8 mouse cellular contexts compared by ENCODE assay signal in the genomic region with DNA sequence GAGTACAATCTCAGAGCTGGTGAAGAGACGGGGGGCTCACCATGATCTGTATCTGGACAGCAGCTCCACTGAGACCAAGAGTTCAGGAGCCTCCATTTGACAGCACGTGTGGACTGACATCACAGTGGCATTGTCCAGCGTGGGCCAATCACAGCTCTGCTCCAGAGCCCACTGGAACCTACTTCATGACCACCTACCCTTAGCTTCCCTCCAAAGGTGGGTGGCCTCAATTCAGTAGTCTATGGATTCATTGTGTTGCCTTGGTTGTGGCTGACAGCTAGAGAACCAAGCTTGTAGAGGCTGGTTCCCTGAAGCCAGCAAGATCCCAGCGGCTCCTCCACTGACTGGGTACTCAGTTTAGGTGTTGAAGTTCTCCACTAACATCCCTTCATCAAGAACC. TPM values are rescaled to one million over a fixed set of nuclear protein-coding genes. Genes with fewer than 3 reads are reported as not detected.
DNase-seq lines count a peak whose midpoint lies in the region; ATAC-seq lines count a peak whose summit lies in the region.
"Had no signal": no experiment of that assay in that cellular context is flagged by ENCODE, and none has a peak within 500 bp of the region (broad histone marks: within the 10 kb centered on the region; RNA-seq: fewer than 3 reads in every experiment).

Gene Rnf151, minus strand, starts transcription at position 121 of the 400 bp plus-strand sequence.
Gene Rps2, plus strand, starts transcription at position 174 of the 400 bp plus-strand sequence.

- H3K4me2 ChIP-seq in lung, embryonic 15.5 days: peak within 1 kb of the TSS; percentile 62
- H3K4me2 ChIP-seq in forebrain, embryonic 12.5 days: peak within 1 kb of the TSS; percentile 70
- H3K4me2 ChIP-seq in limb, embryonic 13.5 days (replicated peaks): peak within 1 kb of the TSS; percentile 91
- peak within 1 kb of the TSS; percentile 57 for H3K4me2 ChIP-seq in stomach, embryonic 15.5 days

- H3K36me3 ChIP-seq in lung, embryonic 15.5 days: peaks cover 29% of the 10 kb centered on the region
- peaks cover 38% of the 10 kb centered on the region for H3K36me3 ChIP-seq in forebrain, embryonic 12.5 days (replicated peaks)
- peaks cover 47% of the 10 kb centered on the region for H3K36me3 ChIP-seq in limb, embryonic 13.5 days
- peaks cover 25% of the 10 kb centered on the region for H3K36me3 ChIP-seq in stomach, embryonic 15.5 days

- 85% methylated on average over 4 of the region's 4 CpGs for WGBS in lung, embryonic 15.5 days
- WGBS in forebrain, embryonic 12.5 days: 81% methylated on average over 4 of the region's 4 CpGs
- 81% methylated on average over 4 of the region's 4 CpGs for WGBS in limb, embryonic 13.5 days
- WGBS in stomach, embryonic 15.5 days: 87% methylated on average over 4 of the region's 4 CpGs

- peaks cover 26% of the 10 kb centered on the region for H3K4me1 ChIP-seq in lung, embryonic 15.5 days
- peaks cover 34% of the 10 kb centered on the region for H3K4me1 ChIP-seq in forebrain, embryonic 12.5 days
- H3K4me1 ChIP-seq in limb, embryonic 13.5 days: peaks cover 25% of the 10 kb centered on the region
- H3K4me1 ChIP-seq in stomach, embryonic 15.5 days: peaks cover 16% of the 10 kb centered on the region

- no peaks in the 10 kb centered on the region for H3K9me3 ChIP-seq in lung, embryonic 15.5 days
- H3K9me3 ChIP-seq in forebrain, embryonic 12.5 days: no peaks in the 10 kb centered on the region
- no peaks in the 10 kb centered on the region for H3K9me3 ChIP-seq in limb, embryonic 13.5 days
- no peaks in the 10 kb centered on the region for H3K9me3 ChIP-seq in stomach, embryonic 15.5 days

- no peak for DNase-seq in lung, postnatal 10 days
- no peak for DNase-seq in ovary, postnatal 14 days (ENCODE audit: low spot score)
- no peak for DNase-seq in embryo, embryonic 11 days
- DNase-seq: thymus, adult 2 months had no signal

- ATAC-seq in lung, embryonic 15.5 days (ENCODE audit: borderline replicate concordance, extremely low read depth, low FRiP score, low TSS enrichment): no peak
- no peak for ATAC-seq in forebrain, embryonic 12.5 days (ENCODE audit: low FRiP score)
- no peak for ATAC-seq in limb, embryonic 13.5 days (ENCODE audit: low FRiP score, low read depth)
- no peak for ATAC-seq in stomach, embryonic 15.5 days (ENCODE audit: insufficient read depth, low FRiP score, low read depth)

- H3K27me3 ChIP-seq in lung, embryonic 15.5 days: no peaks in the 10 kb centered on the region
- H3K27me3 ChIP-seq in forebrain, embryonic 12.5 days: no peaks in the 10 kb centered on the region
- no peaks in the 10 kb centered on the region for H3K27me3 ChIP-seq in limb, embryonic 13.5 days
- H3K27me3 ChIP-seq in stomach, embryonic 15.5 days (replicated peaks): no peaks in the 10 kb centered on the region

- H3K4me3 ChIP-seq in lung, embryonic 15.5 days: peak within 1 kb of the TSS; percentile 91
- H3K4me3 ChIP-seq in forebrain, embryonic 12.5 days (replicated peaks): peak within 1 kb of the TSS; percentile 87
- H3K4me3 ChIP-seq in limb, embryonic 13.5 days: peak within 1 kb of the TSS; percentile 84
- peak within 1 kb of the TSS; percentile 90 for H3K4me3 ChIP-seq in stomach, embryonic 15.5 days (replicated peaks)

- H3K27ac ChIP-seq in lung, embryonic 15.5 days: no peak within 1 kb of the TSS
- no peak within 1 kb of the TSS for H3K27ac ChIP-seq in forebrain, embryonic 12.5 days
- H3K27ac ChIP-seq in limb, embryonic 13.5 days: no peak within 1 kb of the TSS
- no peak within 1 kb of the TSS for H3K27ac ChIP-seq in stomach, embryonic 15.5 days

- H3K9ac ChIP-seq in lung, embryonic 15.5 days: peak within 1 kb of the TSS; percentile 97
- peak within 1 kb of the TSS; percentile 89; the same call in 1 of the 2 replicates for H3K9ac ChIP-seq in forebrain, embryonic 12.5 days
- peak within 1 kb of the TSS; percentile 92 for H3K9ac ChIP-seq in limb, embryonic 13.5 days
- peak within 1 kb of the TSS; percentile 96; the same call in 1 of the 2 replicates for H3K9ac ChIP-seq in stomach, embryonic 15.5 days

RNA-seq across cellular contexts. Expression of gene Rnf151, which starts in this region (rescaled TPM):
- 0.18 and 0.21 TPM in 2 replicates for polyA plus RNA-seq in lung, embryonic 15.5 days (2015; fragmentation: Nextera tagmentation; extraction: Ambion mirVana)
- 0.29 TPM in 1 of 2 replicates, not detected in the other for polyA plus RNA-seq in forebrain, embryonic 12.5 days (2016; fragmentation: Nextera tagmentation; extraction: Ambion mirVana)
- not detected in 2 replicates for polyA plus RNA-seq in limb, embryonic 13.5 days (2015; fragmentation: Nextera tagmentation; extraction: Ambion mirVana)
- 0.19 TPM in 1 of 2 replicates, not detected in the other for polyA plus RNA-seq in stomach, embryonic 15.5 days (2015; fragmentation: Nextera tagmentation; extraction: Ambion mirVana)

RNA-seq across cellular contexts. Expression of gene Rps2, which starts in this region (rescaled TPM):
- 1,576 and 1,662 TPM in 2 replicates for polyA plus RNA-seq in lung, embryonic 15.5 days (2015; fragmentation: Nextera tagmentation; extraction: Ambion mirVana)
- 946 and 1,025 TPM in 2 replicates for polyA plus RNA-seq in forebrain, embryonic 12.5 days (2016; fragmentation: Nextera tagmentation; extraction: Ambion mirVana)
- polyA plus RNA-seq in limb, embryonic 13.5 days (2015; fragmentation: Nextera tagmentation; extraction: Ambion mirVana): 1,267 and 1,298 TPM in 2 replicates
- 1,497 and 1,515 TPM in 2 replicates for polyA plus RNA-seq in stomach, embryonic 15.5 days (2015; fragmentation: Nextera tagmentation; extraction: Ambion mirVana)
